ENCODE assay signal across 22 mouse cellular contexts in the genomic region with DNA sequence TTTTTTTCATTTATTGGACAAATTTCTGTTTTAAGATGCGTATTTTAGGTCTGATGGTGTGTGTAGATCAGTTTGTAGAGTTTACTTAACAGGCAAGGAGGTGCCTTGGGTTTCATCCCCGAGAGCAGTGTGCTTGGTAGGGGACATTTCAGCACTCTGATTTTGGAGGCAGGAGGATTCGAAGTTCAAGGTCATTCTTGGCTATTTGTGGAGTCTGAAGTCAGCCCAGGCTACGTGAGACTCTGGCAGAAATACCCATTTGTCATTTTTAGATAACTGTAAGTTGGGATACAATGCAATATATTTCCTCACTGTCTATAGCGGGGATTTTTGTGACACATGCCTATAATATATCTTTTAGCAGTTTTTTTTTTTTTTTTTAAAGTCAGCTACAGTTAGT. TPM values are rescaled to one million over a fixed set of nuclear protein-coding genes. Genes with fewer than 3 reads are reported as not detected.
"Had no signal": no experiment of that assay in that cellular context is flagged by ENCODE, and none has a peak within 500 bp of the region (broad histone marks: within the 10 kb centered on the region; RNA-seq: fewer than 3 reads in every experiment).

No protein-coding gene starts in this region.

- H3K27ac ChIP-seq: kidney, postnatal 0 days; limb, embryonic 10.5 days; limb, embryonic 13.5 days; liver, embryonic 12.5 days; liver, embryonic 15.5 days; lung, embryonic 15.5 days; midbrain, embryonic 10.5 days; midbrain, embryonic 13.5 days; neural tube, embryonic 13.5 days; stomach, embryonic 15.5 days had no signal

- H3K9ac ChIP-seq: limb, embryonic 13.5 days; liver, embryonic 12.5 days; liver, embryonic 15.5 days; lung, embryonic 15.5 days; midbrain, embryonic 13.5 days; neural tube, embryonic 13.5 days; stomach, embryonic 15.5 days had no signal

- H3K36me3 ChIP-seq: limb, embryonic 10.5 days; limb, embryonic 13.5 days; lung, embryonic 15.5 days; midbrain, embryonic 10.5 days; midbrain, embryonic 13.5 days; stomach, embryonic 15.5 days had no signal

- H3K4me2 ChIP-seq: limb, embryonic 13.5 days; liver, embryonic 12.5 days; liver, embryonic 15.5 days; lung, embryonic 15.5 days; midbrain, embryonic 13.5 days; neural tube, embryonic 13.5 days; stomach, embryonic 15.5 days had no signal

- H3K4me3 ChIP-seq: limb, embryonic 10.5 days; limb, embryonic 13.5 days; liver, embryonic 12.5 days; liver, embryonic 15.5 days; lung, embryonic 15.5 days; megakaryocyte, embryonic 14.5 days; midbrain, embryonic 10.5 days; midbrain, embryonic 13.5 days; myocyte; neural tube, embryonic 13.5 days; stomach, embryonic 15.5 days had no signal

- DNase-seq: kidney, postnatal 25 days; liver; lung, adult 18-20 months; lung, postnatal 10 days; lung, postnatal 36 days; retina, postnatal 1 day; right cerebral cortex, postnatal 25 days; spleen, adult 18-20 months; thymus, postnatal 25 days had no signal

- H3K4me1 ChIP-seq: limb, embryonic 13.5 days; lung, embryonic 15.5 days; stomach, embryonic 15.5 days had no signal

- H3K27me3 ChIP-seq: limb, embryonic 13.5 days; liver, embryonic 12.5 days; liver, embryonic 15.5 days; lung, embryonic 15.5 days; midbrain, embryonic 13.5 days; neural tube, embryonic 13.5 days; stomach, embryonic 15.5 days had no signal

- H3K9me3 ChIP-seq: limb, embryonic 10.5 days; limb, embryonic 13.5 days; liver, embryonic 12.5 days; liver, embryonic 15.5 days; lung, embryonic 15.5 days; megakaryocyte, embryonic 14.5 days; midbrain, embryonic 10.5 days; midbrain, embryonic 13.5 days; neural tube, embryonic 13.5 days; stomach, embryonic 15.5 days had no signal

- ATAC-seq: liver, embryonic 12.5 days; midbrain, embryonic 13.5 days; midbrain, embryonic 16.5 days had no signal

RNA-seq across cellular contexts. Expression of a gene that starts 57.5 kb away (rescaled TPM):
- polyA plus RNA-seq: myocyte had no signal
